Mouse (Mus musculus): ENCODE measurements around the gene Cygb. TPM values are rescaled to one million over a fixed set of nuclear protein-coding genes. Genes with fewer than 3 reads are reported as not detected.

Gene Cygb
- polyA plus RNA-seq, 2 experiments, result 0.44 to 0.64 TPM

DNA sequence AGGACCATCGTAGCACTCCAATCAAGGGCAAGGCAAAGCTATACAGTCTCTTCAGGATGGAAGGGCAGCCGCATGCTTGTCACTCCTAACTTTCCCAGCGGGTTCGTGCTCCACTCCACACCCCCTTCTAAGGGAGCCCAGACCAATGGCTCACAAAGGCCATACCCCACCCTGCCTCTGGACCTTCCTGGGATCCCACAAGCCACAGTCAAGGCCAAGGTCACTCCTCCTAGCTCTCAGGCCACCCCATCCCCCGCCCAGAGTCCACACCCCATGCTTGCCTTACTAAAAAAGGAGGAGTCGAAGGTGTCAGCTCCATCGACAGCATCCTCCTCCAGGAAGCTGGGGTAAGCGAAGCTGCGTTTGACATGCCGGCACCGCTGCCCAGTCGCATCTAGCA, 50.0 kb downstream of the Cygb start:
- Histone ChIP-seq H3K27me3 (ENCODE audit: control insufficient read depth, insufficient read depth, low read length) (no peaks in the 10 kb centered on the region), H3K9ac (replicated peaks) (no peak overlapping the region), H3K9me3 (ENCODE audit: control insufficient read depth, low read length) (no peaks in the 10 kb centered on the region), H3K36me3 (replicated peaks; ENCODE audit: control insufficient read depth, insufficient read depth, low read depth) (peaks cover 56% of the 10 kb centered on the region), H3K4me3 (ENCODE audit: insufficient read depth in 1 of 2, low read depth in 2 of 2, low read length in 2 of 2) (no peak overlapping the region), H3K4me2 (ENCODE audit: low read depth) (no peak overlapping the region), H3K4me1 (replicated peaks; ENCODE audit: control insufficient read depth in 2 of 2, insufficient read depth in 2 of 2, low read length in 1 of 2) (no peaks in the 10 kb centered on the region), H3K27ac (no peak overlapping the region)
- DNase-seq (ENCODE audit: low read depth in 3 of 3, low spot score in 3 of 3), result no peak
- ATAC-seq (ENCODE audit: insufficient read depth), result no peak
- WGBS (ENCODE audit: insufficient replicate concordance), result 88% methylated on average over 12 of the region's 12 CpGs
- TF ChIP-seq CTCF (IDR thresholded peaks at IDR 0.05; ENCODE audit: low read depth) (no peak), EP300 (IDR thresholded peaks at IDR 0.05; ENCODE audit: low read depth) (no peak)

DNA sequence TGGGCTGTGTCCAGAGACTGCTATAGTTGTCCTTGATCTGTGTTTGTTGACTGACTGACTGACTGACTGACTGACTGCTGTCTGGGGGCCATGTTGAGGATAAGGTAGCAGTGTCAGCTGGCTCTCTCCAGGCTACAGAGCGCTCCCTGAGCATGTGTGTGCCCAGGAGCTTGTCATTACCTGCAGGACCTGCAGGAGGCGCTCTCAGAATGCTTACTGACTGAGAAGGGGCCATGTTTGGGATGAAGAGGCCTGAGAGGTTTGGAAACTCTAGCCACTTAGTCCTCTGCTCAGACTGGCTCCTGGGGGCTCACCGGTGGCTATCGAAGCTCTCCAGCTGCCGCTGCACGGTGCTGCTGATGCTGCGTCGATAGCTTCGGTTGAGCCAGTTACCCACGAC, 50.8 kb downstream of the Cygb start:
- peaks cover 57% of the 10 kb centered on the region for H3K36me3 ChIP-seq (replicated peaks; ENCODE audit: control insufficient read depth, insufficient read depth, low read depth)
- 89% methylated on average over 10 of the region's 10 CpGs for WGBS (ENCODE audit: insufficient replicate concordance)
- DNase-seq (ENCODE audit: low read depth in 3 of 3, low spot score in 3 of 3), result no peak

DNA sequence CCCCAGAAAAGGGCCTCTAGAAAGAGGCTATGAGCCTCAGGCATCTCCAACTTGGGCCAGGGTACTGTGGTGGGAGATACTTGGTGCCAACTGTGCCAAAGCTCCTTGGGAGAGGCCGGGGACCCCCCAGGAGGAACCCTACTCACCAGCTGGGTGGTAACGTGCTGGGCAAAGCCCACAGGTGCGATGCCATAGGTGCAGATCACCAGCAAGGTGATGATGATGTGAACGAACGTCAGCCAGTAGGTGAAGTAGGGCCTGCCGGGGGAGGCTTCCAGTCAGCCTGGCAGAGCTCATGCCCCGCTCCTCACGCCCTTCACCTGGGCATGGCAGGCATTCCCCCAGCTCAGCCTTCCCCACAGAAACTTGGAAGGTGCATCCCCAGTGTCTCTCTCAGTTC, 52.1 kb downstream of the Cygb start:
- H3K27ac ChIP-seq, result no peak overlapping the region
- no peak for TF ChIP-seq CTCF (IDR thresholded peaks at IDR 0.05; ENCODE audit: low read depth)
- TF ChIP-seq EP300 (IDR thresholded peaks at IDR 0.05; ENCODE audit: low read depth), result no peak
- 88% methylated on average over 8 of the region's 8 CpGs for WGBS (ENCODE audit: insufficient replicate concordance)
- no peak for DNase-seq (ENCODE audit: low read depth in 3 of 3, low spot score in 3 of 3)
- H3K4me2 ChIP-seq (ENCODE audit: low read depth), result no peak overlapping the region
- H3K9me3 ChIP-seq (ENCODE audit: control insufficient read depth, low read length), result no peaks in the 10 kb centered on the region
- H3K4me3 ChIP-seq (ENCODE audit: insufficient read depth in 1 of 2, low read depth in 2 of 2, low read length in 2 of 2), result no peak overlapping the region
- H3K9ac ChIP-seq (replicated peaks), result no peak overlapping the region
- H3K4me1 ChIP-seq (replicated peaks; ENCODE audit: control insufficient read depth in 2 of 2, insufficient read depth in 2 of 2, low read length in 1 of 2), result no peaks in the 10 kb centered on the region
- peaks cover 47% of the 10 kb centered on the region for H3K36me3 ChIP-seq (replicated peaks; ENCODE audit: control insufficient read depth, insufficient read depth, low read depth)
- ATAC-seq (ENCODE audit: insufficient read depth), result no peak
- no peaks in the 10 kb centered on the region for H3K27me3 ChIP-seq (ENCODE audit: control insufficient read depth, insufficient read depth, low read length)

More for the DNA sequence above, 50.8 kb downstream of the Cygb start:
- TF ChIP-seq CTCF (IDR thresholded peaks at IDR 0.05; ENCODE audit: low read depth), result peak; percentile 92
- no peak for TF ChIP-seq EP300 (IDR thresholded peaks at IDR 0.05; ENCODE audit: low read depth)
- Histone ChIP-seq H3K4me3 (ENCODE audit: insufficient read depth in 1 of 2, low read depth in 2 of 2, low read length in 2 of 2) (no peak overlapping the region), H3K9me3 (ENCODE audit: control insufficient read depth, low read length) (no peaks in the 10 kb centered on the region), H3K9ac (replicated peaks) (no peak overlapping the region), H3K4me2 (ENCODE audit: low read depth) (no peak overlapping the region), H3K27me3 (ENCODE audit: control insufficient read depth, insufficient read depth, low read length) (no peaks in the 10 kb centered on the region), H3K27ac (no peak overlapping the region), H3K4me1 (replicated peaks; ENCODE audit: control insufficient read depth in 2 of 2, insufficient read depth in 2 of 2, low read length in 1 of 2) (no peaks in the 10 kb centered on the region)
- no peak for ATAC-seq (ENCODE audit: insufficient read depth)

DNA sequence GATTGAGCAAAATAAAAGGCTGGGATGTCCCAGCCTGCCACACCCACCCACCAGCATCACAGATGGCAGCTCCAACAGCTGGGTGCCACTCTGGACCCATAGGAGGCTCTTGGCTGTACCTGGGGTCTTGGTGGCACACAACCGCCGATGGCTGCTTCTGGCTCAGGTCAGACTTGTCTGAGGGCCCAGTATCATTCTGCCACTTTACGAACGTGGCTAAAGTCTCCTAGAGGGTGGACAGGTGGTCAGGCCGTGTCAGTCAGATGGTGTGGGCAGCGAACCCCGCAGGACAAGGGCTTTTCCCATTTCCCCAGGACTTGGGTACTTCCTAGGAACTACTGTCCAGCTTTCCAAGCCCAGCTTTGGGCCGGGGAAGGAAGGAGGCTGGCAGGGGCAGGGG, 52.9 kb downstream of the Cygb start:
- TF ChIP-seq CTCF (IDR thresholded peaks at IDR 0.05; ENCODE audit: low read depth), result no peak
- no peak for TF ChIP-seq EP300 (IDR thresholded peaks at IDR 0.05; ENCODE audit: low read depth)
- WGBS (ENCODE audit: insufficient replicate concordance), result 90% methylated on average over 8 of the region's 8 CpGs
- Histone ChIP-seq H3K4me2 (ENCODE audit: low read depth) (no peak overlapping the region), H3K4me3 (ENCODE audit: insufficient read depth in 1 of 2, low read depth in 2 of 2, low read length in 2 of 2) (no peak overlapping the region), H3K4me1 (replicated peaks; ENCODE audit: control insufficient read depth in 2 of 2, insufficient read depth in 2 of 2, low read length in 1 of 2) (no peaks in the 10 kb centered on the region), H3K27me3 (ENCODE audit: control insufficient read depth, insufficient read depth, low read length) (no peaks in the 10 kb centered on the region), H3K9ac (replicated peaks) (no peak overlapping the region), H3K27ac (no peak overlapping the region), H3K9me3 (ENCODE audit: control insufficient read depth, low read length) (no peaks in the 10 kb centered on the region), H3K36me3 (replicated peaks; ENCODE audit: control insufficient read depth, insufficient read depth, low read depth) (peaks cover 42% of the 10 kb centered on the region)
- DNase-seq (ENCODE audit: low read depth in 3 of 3, low spot score in 3 of 3), result no peak
- ATAC-seq (ENCODE audit: insufficient read depth), result no peak

- no peak for TF ChIP-seq EP300 (IDR thresholded peaks at IDR 0.05; ENCODE audit: low read depth)
- TF ChIP-seq CTCF (IDR thresholded peaks at IDR 0.05; ENCODE audit: low read depth), result no peak
- Histone ChIP-seq H3K36me3 (replicated peaks; ENCODE audit: control insufficient read depth, insufficient read depth, low read depth) (peaks cover 29% of the 10 kb centered on the region), H3K4me1 (replicated peaks; ENCODE audit: control insufficient read depth in 2 of 2, insufficient read depth in 2 of 2, low read length in 1 of 2) (no peaks in the 10 kb centered on the region), H3K27me3 (ENCODE audit: control insufficient read depth, insufficient read depth, low read length) (no peaks in the 10 kb centered on the region), H3K4me3 (ENCODE audit: insufficient read depth in 1 of 2, low read depth in 2 of 2, low read length in 2 of 2) (no peak overlapping the region), H3K9me3 (ENCODE audit: control insufficient read depth, low read length) (no peaks in the 10 kb centered on the region), H3K27ac (no peak overlapping the region), H3K9ac (replicated peaks) (no peak overlapping the region), H3K4me2 (ENCODE audit: low read depth) (no peak overlapping the region)
- DNase-seq (ENCODE audit: low read depth in 3 of 3, low spot score in 3 of 3) (no peak), ATAC-seq (ENCODE audit: insufficient read depth) (no peak)
- WGBS (ENCODE audit: insufficient replicate concordance), result 88% methylated on average over 15 of the region's 15 CpGs
These were observed 54.9 kb downstream of the Cygb start for GRCm38 (mm10) chr11:116599230-116599629.

Data from liver, embryonic 14.5 days (tissue).